Mouse (Mus musculus): ENCODE data around the gene Dnaaf1. TPM values are rescaled to one million over a fixed set of nuclear protein-coding genes. Genes with fewer than 3 reads are reported as not detected.

Gene Dnaaf1
- total and polyA plus RNA-seq, 3 experiments = 0.19 to 0.54 TPM; not detected in 1

Other genes starting within 250 kb of the Dnaaf1 start
- 91.8 and 109 TPM in 2 replicates for gene Hsbp1, start 230.7 kb upstream of the Dnaaf1 start, total RNA-seq (2012; rRNA removed)
- gene Hsbp1, start 230.7 kb upstream of the Dnaaf1 start, polyA plus RNA-seq (2012; ENCODE audit: insufficient read depth in 1 of 2, insufficient read length in 2 of 2, low read depth in 1 of 2, low replicate concordance in 2 of 2, missing spikeins in 1 of 2) = 100 to 1,000 TPM in 1 of 2 experiments, not detected in 1; 128 TPM
- gene Mlycd, start 180.4 kb upstream of the Dnaaf1 start, total RNA-seq (2012; rRNA removed) = 5.8 and 7.2 TPM in 2 replicates
- gene Mlycd, start 180.4 kb upstream of the Dnaaf1 start, polyA plus RNA-seq (2012; ENCODE audit: insufficient read depth in 1 of 2, insufficient read length in 2 of 2, low read depth in 1 of 2, low replicate concordance in 2 of 2, missing spikeins in 1 of 2) = 10 to 100 TPM in 1 of 2 experiments, not detected in 1; 13.2 TPM
- gene Osgin1, start 141.1 kb upstream of the Dnaaf1 start, total RNA-seq (2012; rRNA removed) = 0.08 TPM in 1 of 2 replicates, not detected in the other
- under 1 TPM in 1 of 2 experiments, not detected in 1; 0.84 TPM for gene Osgin1, start 141.1 kb upstream of the Dnaaf1 start, polyA plus RNA-seq (2012; ENCODE audit: insufficient read depth in 1 of 2, insufficient read length in 2 of 2, low read depth in 1 of 2, low replicate concordance in 2 of 2, missing spikeins in 1 of 2)
- not detected in 2 replicates for gene Necab2, start 128.5 kb upstream of the Dnaaf1 start, total RNA-seq (2012; rRNA removed)
- gene Necab2, start 128.5 kb upstream of the Dnaaf1 start, polyA plus RNA-seq (2012; ENCODE audit: insufficient read depth in 1 of 2, insufficient read length in 2 of 2, low read depth in 1 of 2, low replicate concordance in 2 of 2, missing spikeins in 1 of 2) = under 1 TPM in 1 of 2 experiments, not detected in 1; 0.06 TPM
- not detected in 2 replicates for gene Slc38a8, start 73.5 kb upstream of the Dnaaf1 start, total RNA-seq (2012; rRNA removed)
- gene Slc38a8, start 73.5 kb upstream of the Dnaaf1 start, polyA plus RNA-seq (2012; ENCODE audit: insufficient read depth in 1 of 2, insufficient read length in 2 of 2, low read depth in 1 of 2, low replicate concordance in 2 of 2, missing spikeins in 1 of 2) = not detected
- gene Mbtps1, start 16.5 kb upstream of the Dnaaf1 start, total RNA-seq (2012; rRNA removed) = 32.7 and 33.1 TPM in 2 replicates
- gene Mbtps1, start 16.5 kb upstream of the Dnaaf1 start, polyA plus RNA-seq (2012; ENCODE audit: insufficient read depth in 1 of 2, insufficient read length in 2 of 2, low read depth in 1 of 2, low replicate concordance in 2 of 2, missing spikeins in 1 of 2) = 10 to 100 TPM in 1 of 2 experiments, not detected in 1; 59.9 TPM
- 32.3 and 37.1 TPM in 2 replicates for gene Hsdl1, start 52 bp upstream of the Dnaaf1 start, total RNA-seq (2012; rRNA removed)
- 10 to 100 TPM; 29.4 to 46.3 TPM for gene Hsdl1, start 52 bp upstream of the Dnaaf1 start, polyA plus RNA-seq (2012; ENCODE audit: insufficient read depth in 1 of 2, insufficient read length in 2 of 2, low read depth in 1 of 2, low replicate concordance in 2 of 2, missing spikeins in 1 of 2)
- gene Taf1c, start 30.0 kb downstream of the Dnaaf1 start, total RNA-seq (2012; rRNA removed) = 21.2 and 28.8 TPM in 2 replicates
- gene Taf1c, start 30.0 kb downstream of the Dnaaf1 start, polyA plus RNA-seq (2012; ENCODE audit: insufficient read depth in 1 of 2, insufficient read length in 2 of 2, low read depth in 1 of 2, low replicate concordance in 2 of 2, missing spikeins in 1 of 2) = 10 to 100 TPM in 1 of 2 experiments, not detected in 1; 32.0 TPM
- not detected in 2 replicates for gene Adad2, start 37.5 kb downstream of the Dnaaf1 start, total RNA-seq (2012; rRNA removed)
- not detected for gene Adad2, start 37.5 kb downstream of the Dnaaf1 start, polyA plus RNA-seq (2012; ENCODE audit: insufficient read depth in 1 of 2, insufficient read length in 2 of 2, low read depth in 1 of 2, low replicate concordance in 2 of 2, missing spikeins in 1 of 2)
- not detected in 2 replicates for gene Kcng4, start 60.4 kb downstream of the Dnaaf1 start, total RNA-seq (2012; rRNA removed)
- gene Kcng4, start 60.4 kb downstream of the Dnaaf1 start, polyA plus RNA-seq (2012; ENCODE audit: insufficient read depth in 1 of 2, insufficient read length in 2 of 2, low read depth in 1 of 2, low replicate concordance in 2 of 2, missing spikeins in 1 of 2) = not detected
- gene Wfdc1, start 91.1 kb downstream of the Dnaaf1 start, total RNA-seq (2012; rRNA removed) = not detected in 2 replicates
- not detected for gene Wfdc1, start 91.1 kb downstream of the Dnaaf1 start, polyA plus RNA-seq (2012; ENCODE audit: insufficient read depth in 1 of 2, insufficient read length in 2 of 2, low read depth in 1 of 2, low replicate concordance in 2 of 2, missing spikeins in 1 of 2)
- gene Atp2c2, start 124.8 kb downstream of the Dnaaf1 start, total RNA-seq (2012; rRNA removed) = 0.27 and 0.33 TPM in 2 replicates
- gene Atp2c2, start 124.8 kb downstream of the Dnaaf1 start, polyA plus RNA-seq (2012; ENCODE audit: insufficient read depth in 1 of 2, insufficient read length in 2 of 2, low read depth in 1 of 2, low replicate concordance in 2 of 2, missing spikeins in 1 of 2) = under 1 TPM in 1 of 2 experiments, not detected in 1; 0.58 TPM
- gene Tldc1, start 203.2 kb downstream of the Dnaaf1 start, total RNA-seq (2012; rRNA removed) = 13.4 and 16.4 TPM in 2 replicates
- gene Tldc1, start 203.2 kb downstream of the Dnaaf1 start, polyA plus RNA-seq (2012; ENCODE audit: insufficient read depth in 1 of 2, insufficient read length in 2 of 2, low read depth in 1 of 2, low replicate concordance in 2 of 2, missing spikeins in 1 of 2) = 10 to 100 TPM in 1 of 2 experiments, not detected in 1; 16.1 TPM

All from MEL (cell line).